Mouse (Mus musculus): Measurements from ENCODE around the gene Tbc1d4.

Tbc1d4 gene

DNA sequence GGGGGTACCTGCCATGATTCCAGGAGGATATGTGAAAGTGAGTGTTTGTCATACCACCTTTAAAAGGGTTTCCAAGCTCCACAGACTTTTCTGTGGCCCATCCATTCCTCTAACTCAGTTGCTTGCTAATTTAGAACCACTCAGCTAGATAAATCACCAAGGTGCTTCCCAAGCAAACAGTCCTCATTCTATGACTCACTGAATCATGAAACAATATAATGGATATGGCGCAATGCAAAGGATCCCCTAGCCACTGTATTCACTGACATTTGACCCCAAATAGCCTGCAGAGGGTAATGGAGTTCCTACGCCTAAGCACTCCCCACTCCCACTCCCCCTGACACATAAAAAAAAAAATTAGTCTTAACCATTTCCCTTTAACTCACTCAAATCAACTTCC lies 191.3 kb downstream of the Tbc1d4 start:
- DNase-seq (ENCODE audit: low spot score), result no peak
